Mouse (Mus musculus) lung, postnatal 10 days (tissue): ENCODE results near the gene Sgo2a.
"Not testable (repeated sequence)": the region's sequence is repeated elsewhere in the genome, so short reads cannot be mapped to it uniquely, and the experiment has no call there.

ENCODE experiments used
- DNase-seq: peaks from one replicate; pipeline ENCODE4 v3.0.0; 2021

The Sgo2a gene

GRCm38 (mm10) chr1:58031160-58031769 lies 35.5 kb downstream of the Sgo2a start:
- DNase-seq: peak; percentile 70

- not testable (repeated sequence) for DNase-seq
Observed at GRCm38 (mm10) chr1:58037306-58037705, 41.5 kb downstream of the Sgo2a start.

GRCm38 (mm10) chr1:58045076-58045475 lies 49.3 kb downstream of the Sgo2a start:
- no peak for DNase-seq

GRCm38 (mm10) chr1:58045546-58045945 lies 49.8 kb downstream of the Sgo2a start:
- DNase-seq: no peak

- no peak for DNase-seq
Observed at GRCm38 (mm10) chr1:58046721-58047290, 51.0 kb downstream of the Sgo2a start.

- DNase-seq: no peak
Observed at GRCm38 (mm10) chr1:58049126-58049525, 53.4 kb downstream of the Sgo2a start.

GRCm38 (mm10) chr1:58055598-58055997 lies 59.8 kb downstream of the Sgo2a start:
- DNase-seq: no peak

- no peak for DNase-seq
Observed at GRCm38 (mm10) chr1:58056074-58056807, 60.5 kb downstream of the Sgo2a start.

- peak; percentile 64 for DNase-seq
Observed at GRCm38 (mm10) chr1:58056939-58057338, 61.2 kb downstream of the Sgo2a start.

GRCm38 (mm10) chr1:58058846-58059245 lies 63.1 kb downstream of the Sgo2a start:
- DNase-seq: no peak

- DNase-seq: no peak
Observed at GRCm38 (mm10) chr1:58062131-58062530, 66.4 kb downstream of the Sgo2a start.

- DNase-seq: no peak
Observed at GRCm38 (mm10) chr1:58065151-58065550, 69.4 kb downstream of the Sgo2a start.

GRCm38 (mm10) chr1:58065606-58066005 lies 69.8 kb downstream of the Sgo2a start:
- no peak for DNase-seq

GRCm38 (mm10) chr1:58069181-58069580 lies 73.4 kb downstream of the Sgo2a start:
- DNase-seq: peak; percentile 9

- no peak for DNase-seq
Observed at GRCm38 (mm10) chr1:58070091-58070490, 74.3 kb downstream of the Sgo2a start.

- no peak for DNase-seq
Observed at GRCm38 (mm10) chr1:58071006-58071405, 75.2 kb downstream of the Sgo2a start.

GRCm38 (mm10) chr1:58071509-58071908 lies 75.7 kb downstream of the Sgo2a start:
- no peak for DNase-seq

GRCm38 (mm10) chr1:58072416-58072815 lies 76.6 kb downstream of the Sgo2a start:
- DNase-seq: no peak

- peak; percentile 54 for DNase-seq
Observed at GRCm38 (mm10) chr1:58072991-58073730, 77.4 kb downstream of the Sgo2a start.

- DNase-seq: no peak
Observed at GRCm38 (mm10) chr1:58074266-58074665, 78.5 kb downstream of the Sgo2a start.
